Mouse (Mus musculus) erythroid progenitor cell, adult 5-6 weeks (primary cell): ENCODE results near the gene Olfr351. TPM values are rescaled to one million over a fixed set of nuclear protein-coding genes. Genes with fewer than 3 reads are reported as not detected.

Source experiments
- ATAC-seq: replicated peaks from 2 replicates; pipeline ENCODE4 v1.8.0; 2016; ENCODE audit warnings: moderate number of reproducible peaks, mild to moderate bottlenecking, moderate TSS enrichment, inconsistent platforms; ENCODE audit not compliant: poor library complexity, low FRiP score, severe bottlenecking
- total RNA-seq, 2 experiments: library from RNA; stranded (forward) in 1 of 2; stranded (reverse) in 1 of 2; fragments of 150-400 nt in 1 of 2; fragments of 186-747, 209-891 nt in 1 of 2; gene quantifications; 2 replicates each; pipeline versions ENCODE4 v1.2.3 to v1.2.4; 2015 to 2017; ENCODE audit warnings: low replicate concordance in 2 of 2

Olfr351 gene
- total RNA-seq (2015; ENCODE audit: low replicate concordance), result not detected in 2 replicates
- total RNA-seq (2017; ENCODE audit: low replicate concordance), result not detected in 2 replicates

DNA sequence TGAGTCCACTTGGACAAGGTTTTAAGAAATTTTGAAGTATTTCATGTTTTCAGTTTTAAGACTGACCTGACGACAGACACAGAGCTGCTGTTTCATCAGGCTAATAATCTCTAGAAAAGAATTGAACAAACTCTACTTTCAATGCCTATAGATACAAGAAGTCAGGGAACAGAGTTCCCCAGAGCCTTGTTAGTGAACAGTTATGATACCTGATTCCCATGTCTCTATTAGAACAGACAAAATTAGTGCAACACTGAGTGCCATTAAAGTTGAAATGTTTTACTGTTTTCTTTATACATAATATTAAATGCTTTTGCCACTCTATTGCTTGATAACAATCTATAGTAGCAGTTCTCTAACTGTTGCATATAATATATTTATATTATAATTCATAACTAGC is at the start of gene Olfr351:
Gene Olfr351, minus strand, starts transcription at position 101 of the 400 bp plus-strand sequence.
- ATAC-seq, result no peak

DNA sequence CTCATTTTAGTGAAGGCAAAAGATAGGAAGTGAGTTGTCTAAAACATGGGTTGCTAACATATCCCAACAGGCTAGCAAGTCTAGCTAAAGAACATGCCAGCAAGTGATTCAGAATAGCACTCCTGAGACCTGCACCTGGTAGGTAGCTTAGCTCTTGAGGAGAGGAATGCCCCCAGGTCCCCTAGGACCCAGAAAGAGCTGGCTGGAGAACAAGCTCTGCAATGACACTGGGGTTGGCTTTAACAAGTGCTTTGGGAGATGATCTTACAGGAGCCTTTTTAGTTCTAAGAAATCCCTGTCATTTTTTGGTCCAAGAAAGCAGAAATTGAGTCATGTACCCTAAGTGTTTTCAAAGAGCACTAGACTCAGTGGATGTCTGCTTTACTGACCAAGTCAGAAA is 42.9 kb upstream of the Olfr351 start, which contains the start of gene Olfr354:
Gene Olfr354, plus strand, starts transcription at position 301 of the 400 bp plus-strand sequence.
- no peak for ATAC-seq

DNA sequence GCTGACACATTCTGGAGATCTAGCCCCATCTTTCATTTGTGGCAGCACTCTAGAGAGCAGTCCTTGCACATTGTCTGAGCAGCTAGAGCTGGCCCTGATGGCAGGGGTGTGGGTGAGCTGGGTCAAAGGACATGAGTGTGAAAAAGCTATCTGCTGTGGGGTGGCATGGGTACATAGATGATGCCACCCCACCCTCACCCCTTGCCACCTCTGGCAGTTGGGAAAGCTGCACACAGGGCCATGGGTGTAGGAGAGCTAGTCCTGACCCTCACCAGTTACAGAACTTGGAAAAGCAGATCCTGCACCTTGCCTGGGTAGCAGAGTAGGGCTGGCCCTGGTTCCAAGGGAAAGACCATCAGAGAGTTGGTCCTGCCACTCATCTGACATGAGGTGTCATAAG is 34.7 kb upstream of the Olfr351 start:
- ATAC-seq, result no peak

DNA sequence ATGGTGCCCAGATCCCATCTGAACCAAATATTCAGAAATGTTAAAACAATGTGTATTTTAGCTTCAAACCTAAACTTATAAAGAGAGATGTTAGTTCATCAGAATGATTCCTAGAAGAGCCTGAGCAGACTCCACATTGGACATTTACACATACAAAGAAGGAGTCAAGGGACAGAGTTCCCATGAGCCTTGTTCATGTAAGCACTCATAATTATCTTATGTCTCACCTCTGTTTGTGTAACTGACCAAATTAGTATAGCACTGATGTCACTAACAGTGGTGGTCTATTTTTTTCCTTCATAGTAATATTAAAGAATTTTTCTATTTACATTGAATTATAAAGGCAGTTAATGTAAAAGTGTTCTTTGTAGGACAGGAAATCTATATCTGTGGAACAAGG is 30.4 kb upstream of the Olfr351 start, which contains the start of gene Olfr353:
Gene Olfr353, minus strand, starts transcription at position 101 of the 400 bp plus-strand sequence.
- no peak for ATAC-seq

DNA sequence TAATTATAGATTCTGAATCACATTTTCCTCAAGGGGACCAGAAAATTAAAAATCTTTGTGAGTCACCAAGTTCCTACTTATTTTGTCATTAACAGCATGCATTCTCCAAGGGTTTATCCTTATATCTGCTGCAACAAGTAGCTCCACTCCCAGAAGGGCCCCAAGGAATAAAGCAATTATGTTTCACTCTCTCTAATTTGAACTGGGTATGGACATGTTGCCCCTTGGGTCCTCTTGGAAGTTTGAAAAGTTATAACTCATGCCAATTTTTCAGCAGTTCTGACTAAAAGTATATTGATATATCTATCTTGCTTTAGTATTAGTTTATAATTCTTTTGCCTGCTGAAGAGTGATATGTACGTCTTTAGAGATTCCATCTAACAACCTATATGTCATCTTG is 5.7 kb upstream of the Olfr351 start, which contains the start of gene Olfr352:
Gene Olfr352, plus strand, starts transcription at position 301 of the 400 bp plus-strand sequence.
- no peak for ATAC-seq

DNA sequence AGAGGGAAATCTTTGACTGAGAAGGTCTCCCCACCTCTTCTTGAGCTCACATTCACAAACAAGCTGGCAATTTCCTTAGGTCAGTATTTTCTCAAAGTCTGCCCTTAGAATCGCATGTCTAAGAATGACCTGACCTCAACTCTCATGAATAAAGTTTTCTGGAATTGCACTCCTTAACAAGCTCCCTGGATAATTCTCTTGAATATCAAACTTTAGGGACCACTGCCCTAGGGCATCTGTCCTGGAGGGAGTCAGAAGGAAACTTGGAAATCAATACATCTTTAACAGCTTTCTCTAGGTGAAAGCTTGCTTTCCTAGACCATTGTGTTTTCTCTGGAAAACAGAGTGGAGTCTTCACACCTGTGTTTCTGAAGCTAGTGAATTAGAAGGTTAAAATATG is 16.4 kb downstream of the Olfr351 start, which contains the start of gene Olfr350:
Gene Olfr350, plus strand, starts transcription at position 301 of the 400 bp plus-strand sequence.
- ATAC-seq, result no peak

DNA sequence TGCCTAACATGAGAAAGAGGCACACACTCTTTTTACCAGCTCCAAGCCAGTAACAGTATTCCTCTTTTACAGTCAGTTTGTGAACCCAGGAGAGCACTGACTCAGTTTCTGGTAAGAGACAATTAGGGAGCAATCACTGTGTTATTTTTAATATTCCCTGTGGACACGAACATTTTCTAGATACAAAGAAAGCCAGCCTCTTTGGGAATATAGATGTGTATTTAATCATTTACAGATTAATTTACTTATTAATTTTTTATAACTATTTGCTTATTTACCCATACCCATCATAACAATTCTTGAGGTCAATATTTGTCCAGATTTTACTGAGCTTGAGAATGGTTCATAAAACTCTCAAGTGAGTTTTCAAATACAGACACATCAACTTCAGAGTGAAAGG is 45.5 kb downstream of the Olfr351 start, which contains the start of gene Olfr3:
Gene Olfr3, minus strand, starts transcription at position 101 of the 400 bp plus-strand sequence.
- no peak for ATAC-seq

Other genes starting within 250 kb of the Olfr351 start
- not detected in 2 replicates for gene Olfr345, start 222.6 kb downstream of the Olfr351 start, total RNA-seq (2015; ENCODE audit: low replicate concordance)
- gene Olfr345, start 222.6 kb downstream of the Olfr351 start, total RNA-seq (2017; ENCODE audit: low replicate concordance), result not detected in 2 replicates
- gene Olfr346, start 176.9 kb downstream of the Olfr351 start, total RNA-seq (2015; ENCODE audit: low replicate concordance), result not detected in 2 replicates
- not detected in 2 replicates for gene Olfr346, start 176.9 kb downstream of the Olfr351 start, total RNA-seq (2017; ENCODE audit: low replicate concordance)
- not detected in 2 replicates for gene Olfr347, start 130.8 kb downstream of the Olfr351 start, total RNA-seq (2015; ENCODE audit: low replicate concordance)
- not detected in 2 replicates for gene Olfr347, start 130.8 kb downstream of the Olfr351 start, total RNA-seq (2017; ENCODE audit: low replicate concordance)
- gene Olfr348, start 78.4 kb downstream of the Olfr351 start, total RNA-seq (2015; ENCODE audit: low replicate concordance), result not detected in 2 replicates
- gene Olfr348, start 78.4 kb downstream of the Olfr351 start, total RNA-seq (2017; ENCODE audit: low replicate concordance), result not detected in 2 replicates
- gene Olfr50, start 72.1 kb downstream of the Olfr351 start, total RNA-seq (2015; ENCODE audit: low replicate concordance), result not detected in 2 replicates
- gene Olfr50, start 72.1 kb downstream of the Olfr351 start, total RNA-seq (2017; ENCODE audit: low replicate concordance), result not detected in 2 replicates
- gene Olfr3, start 45.6 kb downstream of the Olfr351 start, total RNA-seq (2015; ENCODE audit: low replicate concordance), result not detected in 2 replicates
- not detected in 2 replicates for gene Olfr3, start 45.6 kb downstream of the Olfr351 start, total RNA-seq (2017; ENCODE audit: low replicate concordance)
- not detected in 2 replicates for gene Olfr350, start 16.4 kb downstream of the Olfr351 start, total RNA-seq (2015; ENCODE audit: low replicate concordance)
- not detected in 2 replicates for gene Olfr350, start 16.4 kb downstream of the Olfr351 start, total RNA-seq (2017; ENCODE audit: low replicate concordance)
- gene Olfr352, start 5.8 kb upstream of the Olfr351 start, total RNA-seq (2015; ENCODE audit: low replicate concordance), result not detected in 2 replicates
- gene Olfr352, start 5.8 kb upstream of the Olfr351 start, total RNA-seq (2017; ENCODE audit: low replicate concordance), result not detected in 2 replicates
- not detected in 2 replicates for gene Olfr353, start 30.3 kb upstream of the Olfr351 start, total RNA-seq (2015; ENCODE audit: low replicate concordance)
- not detected in 2 replicates for gene Olfr353, start 30.3 kb upstream of the Olfr351 start, total RNA-seq (2017; ENCODE audit: low replicate concordance)
- gene Olfr354, start 43.0 kb upstream of the Olfr351 start, total RNA-seq (2015; ENCODE audit: low replicate concordance), result not detected in 2 replicates
- gene Olfr354, start 43.0 kb upstream of the Olfr351 start, total RNA-seq (2017; ENCODE audit: low replicate concordance), result not detected in 2 replicates
- gene Olfr355, start 66.2 kb upstream of the Olfr351 start, total RNA-seq (2015; ENCODE audit: low replicate concordance), result not detected in 2 replicates
- not detected in 2 replicates for gene Olfr355, start 66.2 kb upstream of the Olfr351 start, total RNA-seq (2017; ENCODE audit: low replicate concordance)
- gene Olfr356, start 74.5 kb upstream of the Olfr351 start, total RNA-seq (2015; ENCODE audit: low replicate concordance), result not detected in 2 replicates
- gene Olfr356, start 74.5 kb upstream of the Olfr351 start, total RNA-seq (2017; ENCODE audit: low replicate concordance), result not detected in 2 replicates
- not detected in 2 replicates for gene Olfr357, start 131.2 kb upstream of the Olfr351 start, total RNA-seq (2015; ENCODE audit: low replicate concordance)
- gene Olfr357, start 131.2 kb upstream of the Olfr351 start, total RNA-seq (2017; ENCODE audit: low replicate concordance), result not detected in 2 replicates
- not detected in 2 replicates for gene Olfr358, start 146.7 kb upstream of the Olfr351 start, total RNA-seq (2015; ENCODE audit: low replicate concordance)
- gene Olfr358, start 146.7 kb upstream of the Olfr351 start, total RNA-seq (2017; ENCODE audit: low replicate concordance), result not detected in 2 replicates
- not detected in 2 replicates for gene Olfr360, start 203.1 kb upstream of the Olfr351 start, total RNA-seq (2015; ENCODE audit: low replicate concordance)
- gene Olfr360, start 203.1 kb upstream of the Olfr351 start, total RNA-seq (2017; ENCODE audit: low replicate concordance), result not detected in 2 replicates
- gene Olfr361, start 226.6 kb upstream of the Olfr351 start, total RNA-seq (2015; ENCODE audit: low replicate concordance), result not detected in 2 replicates
- gene Olfr361, start 226.6 kb upstream of the Olfr351 start, total RNA-seq (2017; ENCODE audit: low replicate concordance), result not detected in 2 replicates